Mouse (Mus musculus): ENCODE results near the gene Tm4sf1.

DNA sequence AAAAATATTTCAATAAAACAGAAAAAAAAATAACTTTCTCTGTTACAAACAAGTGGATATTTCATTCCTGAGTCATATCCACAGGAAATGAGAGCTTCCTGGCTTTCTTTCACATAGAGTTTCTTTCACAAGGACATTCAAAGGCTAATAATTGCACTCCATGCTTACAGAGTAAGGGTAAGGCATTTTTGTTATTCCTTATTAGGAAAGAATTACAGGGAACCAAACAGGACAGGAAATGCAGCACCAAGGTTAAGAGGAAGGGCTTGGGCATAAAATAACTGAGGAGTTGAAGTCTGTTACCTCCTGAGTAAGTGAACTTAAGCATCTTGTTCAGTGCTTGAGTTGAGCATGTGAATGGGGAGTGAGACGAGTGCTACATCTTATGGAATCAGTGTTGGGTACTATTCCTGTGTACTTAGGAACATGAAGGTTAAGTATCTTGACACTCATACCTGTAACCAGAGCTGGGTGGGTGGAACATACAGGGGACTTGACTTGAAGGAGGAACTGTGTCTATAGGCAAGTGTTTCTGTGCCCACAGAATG, 12.8 kb downstream of the Tm4sf1 start:
- no peak for TF ChIP-seq POLR2A (IDR thresholded peaks at IDR 0.05; ENCODE audit: control insufficient read depth, extremely low read depth, insufficient read depth, low read length, poor library complexity)
- no peak for TF ChIP-seq CTCF (IDR thresholded peaks at IDR 0.05; ENCODE audit: borderline replicate concordance, control insufficient read depth, extremely low read depth, insufficient read depth, low read length, poor library complexity)
